Mouse (Mus musculus): ENCODE data around the gene Adgrg6. TPM values are rescaled to one million over a fixed set of nuclear protein-coding genes. Genes with fewer than 3 reads are reported as not detected.

Adgrg6 gene
- 3.4 and 4.1 TPM in 2 replicates for polyA plus RNA-seq (2016; fragmentation: Nextera tagmentation; extraction: Ambion mirVana)

DNA sequence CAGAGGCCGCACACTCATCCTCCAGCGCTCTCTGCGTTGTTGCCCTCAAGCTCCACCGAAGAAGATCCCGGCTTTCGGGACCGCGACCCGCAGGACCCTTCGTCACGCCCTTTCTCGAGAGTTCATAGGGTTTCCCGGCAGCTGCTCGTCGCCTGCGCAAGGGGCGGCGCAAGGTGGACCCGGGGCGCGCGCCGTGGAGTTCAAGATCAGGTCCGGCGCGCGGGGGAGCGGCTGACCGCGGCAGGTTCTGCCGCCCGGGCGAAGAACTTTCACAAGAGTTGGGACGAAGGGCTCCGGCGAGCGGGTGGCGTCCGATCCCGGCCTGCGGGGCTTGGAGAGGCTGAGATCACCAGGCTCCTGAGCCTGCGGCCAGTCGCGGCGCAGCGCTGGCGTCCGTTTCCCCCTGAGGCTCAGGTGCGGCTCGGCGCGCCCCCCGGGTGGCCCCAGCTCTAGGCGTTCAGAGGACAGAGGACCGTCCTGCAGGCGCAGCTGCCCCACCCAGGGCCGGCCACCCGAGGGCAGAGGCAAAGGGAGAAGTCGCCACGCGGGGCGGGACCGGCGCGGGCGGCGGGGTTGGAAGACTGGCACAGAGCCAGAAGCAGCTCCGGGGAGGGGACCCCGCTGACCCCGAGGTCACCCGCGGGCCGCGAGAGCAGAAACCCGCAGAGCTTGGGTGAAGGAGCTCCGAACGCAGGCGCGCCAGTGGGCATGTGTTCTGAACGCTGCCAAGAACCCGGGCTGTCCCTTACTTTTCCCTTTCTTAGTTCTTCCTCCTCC is at the start of gene Adgrg6:
Adgrg6 (minus strand) TSS at position 719 of the 777 bp plus-strand sequence.
- H3K9me3 ChIP-seq, result no peaks in the 10 kb centered on the region
- peak; percentile 49 for ATAC-seq (ENCODE audit: insufficient number of reproducible peaks, insufficient read depth, low FRiP score, low TSS enrichment, low read depth)
- peak within 1 kb of the TSS; percentile 79 for H3K4me3 ChIP-seq (replicated peaks)
- peaks cover 36% of the 10 kb centered on the region for H3K27me3 ChIP-seq
- H3K36me3 ChIP-seq, result no peaks in the 10 kb centered on the region
- no peak within 1 kb of the TSS for H3K27ac ChIP-seq
- no peaks in the 10 kb centered on the region; the same call in 1 of the 2 replicates for H3K4me1 ChIP-seq (replicated peaks)
- under 1% methylated on average over 81 of the region's 81 CpGs for WGBS
- peak within 1 kb of the TSS; percentile 74 for H3K9ac ChIP-seq (replicated peaks)
- peak within 1 kb of the TSS; percentile 100 for H3K4me2 ChIP-seq

DNA sequence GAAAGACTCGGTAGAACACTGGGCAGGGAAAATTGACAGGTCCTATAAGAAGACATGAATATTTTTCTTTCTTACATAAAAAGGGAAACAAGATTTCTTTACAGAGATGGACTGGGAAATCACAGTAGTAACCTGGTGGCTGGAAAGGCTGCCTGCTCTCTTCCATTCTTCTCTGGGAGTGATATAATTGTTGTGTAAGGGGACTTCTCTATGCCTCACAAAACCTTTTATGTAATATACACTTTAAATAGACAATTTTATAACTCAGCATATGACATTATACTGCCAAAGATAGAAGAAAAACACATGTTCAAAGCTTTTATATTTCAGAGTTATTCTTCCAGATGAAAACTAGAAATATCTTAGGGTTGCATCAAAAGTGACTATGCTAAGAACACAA is 46.8 kb upstream of the Adgrg6 start:
- H3K9me3 ChIP-seq, result no peaks in the 10 kb centered on the region
- no peak overlapping the region for H3K27ac ChIP-seq
- no peak overlapping the region for H3K4me2 ChIP-seq
- WGBS, result 91% methylated on average over 1 of the region's 1 CpGs
- H3K9ac ChIP-seq (replicated peaks), result no peak overlapping the region
- H3K36me3 ChIP-seq, result no peaks in the 10 kb centered on the region
- H3K4me3 ChIP-seq (replicated peaks), result no peak overlapping the region
- no peaks in the 10 kb centered on the region for H3K27me3 ChIP-seq
- no peak for ATAC-seq (ENCODE audit: insufficient number of reproducible peaks, insufficient read depth, low FRiP score, low TSS enrichment, low read depth)
- no peaks in the 10 kb centered on the region for H3K4me1 ChIP-seq (replicated peaks)

DNA sequence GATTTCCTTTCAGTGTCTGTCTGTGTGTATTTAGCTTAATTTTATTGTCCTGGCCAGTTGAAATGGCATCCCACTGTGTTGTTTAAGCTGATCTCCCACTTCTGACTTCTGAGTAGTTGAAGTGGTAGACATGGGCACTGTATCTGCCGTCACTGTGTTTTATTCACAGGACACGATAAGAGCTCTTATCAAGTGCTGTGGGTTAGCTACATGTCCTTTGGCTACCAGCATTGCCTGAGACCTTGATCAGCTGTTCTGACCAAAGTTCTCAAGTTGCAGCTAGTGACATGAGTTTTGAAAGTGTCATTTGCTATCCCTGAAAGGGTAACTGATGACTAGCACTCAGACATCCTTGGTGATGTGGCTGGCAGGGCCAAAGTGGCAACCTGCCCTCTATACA is 45.4 kb upstream of the Adgrg6 start:
- Histone ChIP-seq H3K27me3 (no peaks in the 10 kb centered on the region), H3K4me3 (replicated peaks) (no peak overlapping the region), H3K9ac (replicated peaks) (no peak overlapping the region), H3K9me3 (no peaks in the 10 kb centered on the region), H3K27ac (no peak overlapping the region), H3K4me2 (no peak overlapping the region), H3K36me3 (no peaks in the 10 kb centered on the region), H3K4me1 (replicated peaks) (no peaks in the 10 kb centered on the region)
- no peak for ATAC-seq (ENCODE audit: insufficient number of reproducible peaks, insufficient read depth, low FRiP score, low TSS enrichment, low read depth)
- 87% methylated on average over 2 of the region's 2 CpGs for WGBS

DNA sequence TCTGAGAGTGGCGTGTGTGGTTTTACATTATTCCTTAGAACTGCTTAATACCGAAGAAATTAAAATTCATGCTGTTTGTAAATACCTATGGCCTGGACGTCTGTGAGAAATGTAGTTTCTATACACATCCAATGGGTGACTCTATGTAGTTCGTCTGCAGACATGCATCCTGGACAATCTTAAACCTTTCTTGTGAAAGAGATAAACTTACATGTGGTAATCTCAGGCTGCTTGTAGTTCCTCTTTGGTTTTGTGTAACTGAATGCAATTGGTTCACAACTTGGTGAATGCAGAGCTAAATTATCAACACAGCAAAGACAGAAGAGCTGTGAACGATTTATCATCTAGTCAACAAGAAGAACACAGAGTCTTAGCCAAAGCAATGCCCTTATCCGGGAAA is 44.2 kb upstream of the Adgrg6 start:
- H3K4me1 ChIP-seq (replicated peaks), result no peaks in the 10 kb centered on the region
- no peak for ATAC-seq (ENCODE audit: insufficient number of reproducible peaks, insufficient read depth, low FRiP score, low TSS enrichment, low read depth)
- 89% methylated on average over 6 of the region's 6 CpGs for WGBS

DNA sequence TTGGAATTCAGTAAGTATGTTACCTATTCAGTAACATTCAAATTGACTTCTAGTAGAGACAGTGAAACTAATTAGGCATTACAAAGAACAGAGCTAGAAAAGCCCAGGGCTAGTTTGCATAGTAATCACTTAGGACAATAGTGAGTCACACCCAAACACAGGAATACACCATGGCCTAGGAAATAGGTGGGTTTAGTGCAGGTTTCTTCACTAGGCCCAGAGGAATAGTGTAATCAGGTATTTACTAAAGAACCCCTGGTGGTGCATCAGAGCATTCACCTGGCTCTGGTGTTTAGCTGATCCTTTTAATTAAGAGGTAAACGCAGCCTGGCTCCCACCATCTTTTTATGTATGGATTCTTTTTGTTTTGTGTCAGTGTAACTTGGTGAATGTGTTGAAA is 38.0 kb upstream of the Adgrg6 start:
- H3K27ac ChIP-seq, result no peak overlapping the region
- no peaks in the 10 kb centered on the region for H3K4me1 ChIP-seq (replicated peaks)
- H3K9ac ChIP-seq (replicated peaks), result no peak overlapping the region
- H3K9me3 ChIP-seq, result no peaks in the 10 kb centered on the region
- ATAC-seq (ENCODE audit: insufficient number of reproducible peaks, insufficient read depth, low FRiP score, low TSS enrichment, low read depth), result no peak
- 78% methylated on average over 1 of the region's 1 CpGs for WGBS
- no peaks in the 10 kb centered on the region for H3K36me3 ChIP-seq
- no peak overlapping the region for H3K4me2 ChIP-seq
- H3K27me3 ChIP-seq, result no peaks in the 10 kb centered on the region
- H3K4me3 ChIP-seq (replicated peaks), result no peak overlapping the region

More for the DNA sequence above, 44.2 kb upstream of the Adgrg6 start:
- H3K9me3 ChIP-seq, result no peaks in the 10 kb centered on the region
- no peak overlapping the region for H3K4me2 ChIP-seq
- H3K4me3 ChIP-seq (replicated peaks), result no peak overlapping the region
- no peaks in the 10 kb centered on the region for H3K27me3 ChIP-seq
- no peak overlapping the region for H3K27ac ChIP-seq
- H3K36me3 ChIP-seq, result no peaks in the 10 kb centered on the region
- no peak overlapping the region for H3K9ac ChIP-seq (replicated peaks)

DNA sequence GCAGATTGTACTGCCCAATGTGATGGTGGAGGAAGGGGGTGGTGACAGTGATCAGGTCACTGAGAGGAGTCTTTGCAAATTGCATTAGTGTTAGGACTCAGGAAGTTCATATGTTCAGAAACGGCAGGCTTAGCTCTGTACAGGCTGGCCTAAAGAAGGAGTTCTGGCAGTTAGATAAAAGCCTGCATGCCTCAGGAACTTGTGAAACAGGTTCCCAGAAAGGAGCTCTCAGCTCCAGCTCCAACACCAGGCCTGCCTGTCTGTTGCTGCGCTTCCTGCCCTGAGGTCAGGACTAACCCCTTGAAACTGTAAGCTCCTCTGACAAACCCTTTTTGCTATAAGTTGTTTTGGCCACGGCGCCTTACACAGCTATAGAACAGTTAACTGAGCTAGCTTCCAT is 28.8 kb upstream of the Adgrg6 start:
- ATAC-seq (ENCODE audit: insufficient number of reproducible peaks, insufficient read depth, low FRiP score, low TSS enrichment, low read depth), result no peak
- Histone ChIP-seq H3K4me1 (replicated peaks) (no peaks in the 10 kb centered on the region), H3K27me3 (no peaks in the 10 kb centered on the region), H3K9me3 (no peaks in the 10 kb centered on the region), H3K36me3 (no peaks in the 10 kb centered on the region), H3K9ac (replicated peaks) (no peak overlapping the region), H3K4me3 (replicated peaks) (no peak overlapping the region), H3K4me2 (no peak overlapping the region), H3K27ac (no peak overlapping the region)
- 75% methylated on average over 4 of the region's 4 CpGs for WGBS

DNA sequence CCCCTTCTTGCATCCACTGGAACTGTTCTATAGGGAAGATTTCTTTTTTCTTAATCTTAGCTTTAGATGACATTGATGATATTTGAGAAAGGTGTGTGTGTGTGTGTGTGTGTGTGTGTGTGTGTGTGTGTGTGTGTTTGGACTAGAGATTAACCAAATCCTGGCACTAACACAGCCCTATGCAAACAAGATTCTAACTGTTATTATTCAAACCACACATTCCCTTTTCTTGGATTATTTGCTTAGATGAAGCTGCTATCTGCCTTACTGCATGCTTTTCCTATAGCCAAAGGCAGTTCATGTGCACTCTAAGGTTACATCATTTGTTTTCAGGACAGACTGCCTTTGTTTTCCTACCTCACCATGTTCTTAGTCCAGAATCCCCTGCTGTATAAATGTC is 25.7 kb upstream of the Adgrg6 start:
- Histone ChIP-seq H3K4me2 (no peak overlapping the region), H3K4me3 (replicated peaks) (no peak overlapping the region), H3K36me3 (no peaks in the 10 kb centered on the region), H3K27ac (no peak overlapping the region), H3K27me3 (no peaks in the 10 kb centered on the region), H3K4me1 (replicated peaks) (no peaks in the 10 kb centered on the region), H3K9me3 (no peaks in the 10 kb centered on the region), H3K9ac (replicated peaks) (no peak overlapping the region)
- no peak for ATAC-seq (ENCODE audit: insufficient number of reproducible peaks, insufficient read depth, low FRiP score, low TSS enrichment, low read depth)

DNA sequence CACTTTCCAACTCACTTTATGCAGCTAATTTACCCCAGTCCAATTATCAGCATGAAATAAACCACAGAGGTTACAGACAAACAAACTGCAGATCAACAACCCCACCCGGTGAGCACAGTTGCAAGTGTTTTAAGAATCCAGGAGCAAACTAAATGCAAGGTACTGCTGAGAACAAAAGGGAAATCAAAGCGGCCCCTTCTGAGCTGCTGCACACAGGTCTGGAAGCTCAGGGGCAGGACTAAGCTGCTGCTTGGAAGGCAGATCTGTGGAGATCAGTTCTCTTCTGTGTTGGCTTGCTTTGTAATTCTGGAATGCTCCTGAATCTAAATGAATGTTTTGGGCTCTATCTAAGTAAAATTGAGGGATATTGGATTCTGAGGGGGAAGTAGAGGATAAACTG is 25.2 kb upstream of the Adgrg6 start:
- H3K4me1 ChIP-seq (replicated peaks), result no peaks in the 10 kb centered on the region
- WGBS, result 17% methylated on average over 2 of the region's 2 CpGs
- no peaks in the 10 kb centered on the region for H3K9me3 ChIP-seq
- no peaks in the 10 kb centered on the region for H3K27me3 ChIP-seq
- no peak overlapping the region for H3K9ac ChIP-seq (replicated peaks)
- no peak for ATAC-seq (ENCODE audit: insufficient number of reproducible peaks, insufficient read depth, low FRiP score, low TSS enrichment, low read depth)
- H3K4me3 ChIP-seq (replicated peaks), result no peak overlapping the region
- no peak overlapping the region for H3K27ac ChIP-seq
- H3K36me3 ChIP-seq, result no peaks in the 10 kb centered on the region
- no peak overlapping the region for H3K4me2 ChIP-seq

DNA sequence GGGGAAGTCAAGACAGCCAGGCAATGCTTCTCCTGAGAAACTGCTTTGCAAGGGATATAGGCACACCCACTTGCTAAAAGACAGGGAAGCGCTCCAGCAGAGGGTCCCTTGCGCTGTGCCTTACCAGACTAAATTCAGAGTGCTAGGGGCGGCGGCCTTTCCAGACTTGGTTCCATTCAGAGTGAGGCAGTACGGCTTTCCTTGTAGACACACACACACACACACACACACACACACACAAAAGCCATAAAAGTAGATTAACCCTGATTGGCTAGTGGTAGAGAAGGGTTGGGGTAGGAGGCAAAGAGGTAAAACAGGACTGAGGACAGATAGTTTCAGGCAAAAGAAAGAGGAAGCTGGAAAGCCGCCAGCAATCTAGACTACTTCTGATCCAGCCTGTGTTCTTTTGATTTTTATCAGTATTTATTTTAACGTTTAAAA is 672 bp upstream of the Adgrg6 start:
- Histone ChIP-seq H3K4me2 (peak overlapping the region; percentile 100; the same call in 1 of the 2 replicates), H3K9ac (replicated peaks) (no peak overlapping the region), H3K36me3 (no peaks in the 10 kb centered on the region), H3K4me3 (replicated peaks) (no peak overlapping the region), H3K4me1 (replicated peaks) (no peaks in the 10 kb centered on the region; the same call in 1 of the 2 replicates), H3K27ac (no peak overlapping the region), H3K9me3 (no peaks in the 10 kb centered on the region), H3K27me3 (peaks cover 36% of the 10 kb centered on the region)
- WGBS, result 31% methylated on average over 7 of the region's 7 CpGs
- no peak for ATAC-seq (ENCODE audit: insufficient number of reproducible peaks, insufficient read depth, low FRiP score, low TSS enrichment, low read depth)

DNA sequence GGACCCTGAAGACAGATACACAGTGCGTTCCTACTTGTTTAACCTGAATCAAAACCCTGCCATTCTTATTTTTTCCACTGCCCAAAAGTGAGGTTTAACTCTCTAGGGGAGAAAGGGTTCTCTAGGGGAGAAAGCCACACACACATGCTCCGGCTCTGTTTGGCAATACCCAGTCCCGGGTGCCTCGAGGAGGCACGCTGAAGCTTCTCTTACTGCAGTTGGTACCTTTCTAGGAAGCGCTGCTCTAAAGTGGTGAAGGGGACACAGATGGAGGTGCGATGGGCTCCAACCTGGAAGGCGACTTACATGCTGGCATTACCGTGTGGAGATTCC is 885 bp downstream of the Adgrg6 start:
- no peaks in the 10 kb centered on the region for H3K36me3 ChIP-seq
- peak overlapping the region; percentile 100 for H3K4me2 ChIP-seq
- no peaks in the 10 kb centered on the region for H3K9me3 ChIP-seq
- 10% methylated on average over 9 of the region's 9 CpGs for WGBS
- peak overlapping the region; percentile 79 for H3K4me3 ChIP-seq (replicated peaks)
- peaks cover 36% of the 10 kb centered on the region for H3K27me3 ChIP-seq
- no peaks in the 10 kb centered on the region; the same call in 1 of the 2 replicates for H3K4me1 ChIP-seq (replicated peaks)
- no peak overlapping the region for H3K27ac ChIP-seq
- ATAC-seq (ENCODE audit: insufficient number of reproducible peaks, insufficient read depth, low FRiP score, low TSS enrichment, low read depth), result no peak
- peak overlapping the region; percentile 74 for H3K9ac ChIP-seq (replicated peaks)

DNA sequence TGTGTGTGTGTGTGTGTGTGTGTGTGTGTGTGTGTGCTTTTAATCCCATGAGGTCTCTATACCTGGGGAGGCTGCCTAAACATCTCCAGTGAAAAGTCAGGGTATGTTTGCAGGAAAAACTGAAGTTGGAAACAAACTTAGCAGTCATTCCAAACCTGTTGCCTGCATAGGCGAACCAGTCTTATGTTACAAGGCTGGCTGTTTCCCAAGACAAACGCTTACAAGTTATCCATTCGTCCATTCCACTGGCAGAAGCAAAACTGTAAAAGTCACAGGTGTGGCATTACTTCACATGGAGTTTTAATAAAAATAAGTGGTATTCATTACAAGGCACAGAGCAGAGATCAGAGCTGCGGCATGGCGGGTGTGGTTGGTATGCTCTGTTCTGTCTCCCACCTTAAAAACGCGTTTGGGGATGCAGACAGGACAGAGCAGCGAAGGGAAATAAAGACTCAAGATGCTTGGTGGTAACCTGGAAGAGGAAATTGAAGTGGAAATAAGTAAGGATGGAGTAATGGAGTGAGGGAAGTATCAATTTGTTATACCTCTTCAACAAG is 1.9 kb downstream of the Adgrg6 start:
- Histone ChIP-seq H3K9ac (replicated peaks) (no peak overlapping the region), H3K27ac (no peak overlapping the region), H3K36me3 (no peaks in the 10 kb centered on the region), H3K4me2 (peak overlapping the region; percentile 100), H3K4me1 (replicated peaks) (no peaks in the 10 kb centered on the region; the same call in 1 of the 2 replicates), H3K9me3 (no peaks in the 10 kb centered on the region), H3K27me3 (peaks cover 36% of the 10 kb centered on the region), H3K4me3 (replicated peaks) (no peak overlapping the region)
- no peak for ATAC-seq (ENCODE audit: insufficient number of reproducible peaks, insufficient read depth, low FRiP score, low TSS enrichment, low read depth)
- 50% methylated on average over 8 of the region's 8 CpGs for WGBS

DNA sequence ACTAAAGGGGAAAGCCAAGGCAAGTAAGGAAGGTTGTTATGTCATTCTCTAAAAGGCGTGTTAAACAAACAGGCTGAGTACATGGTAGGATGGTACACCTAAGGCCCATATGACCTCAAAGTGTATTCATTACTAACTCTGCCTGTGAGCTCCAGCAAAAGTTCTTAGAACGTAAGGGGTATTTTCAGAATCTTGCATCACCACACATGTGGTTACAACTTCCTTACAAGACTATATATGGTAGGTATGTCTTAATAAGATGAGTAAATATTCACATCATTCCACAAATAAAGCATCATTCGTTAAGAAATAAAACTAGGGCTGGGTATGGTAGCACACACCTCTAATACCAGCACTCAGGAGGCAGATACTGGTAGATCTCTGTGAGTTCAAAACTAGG is 8.4 kb downstream of the Adgrg6 start:
- Histone ChIP-seq H3K9me3 (no peaks in the 10 kb centered on the region), H3K36me3 (no peaks in the 10 kb centered on the region), H3K4me1 (replicated peaks) (no peaks in the 10 kb centered on the region), H3K4me3 (replicated peaks) (no peak overlapping the region), H3K27me3 (no peaks in the 10 kb centered on the region), H3K9ac (replicated peaks) (no peak overlapping the region), H3K4me2 (no peak overlapping the region), H3K27ac (no peak overlapping the region)
- WGBS, result 84% methylated on average over 3 of the region's 3 CpGs
- no peak for ATAC-seq (ENCODE audit: insufficient number of reproducible peaks, insufficient read depth, low FRiP score, low TSS enrichment, low read depth)

All from limb, embryonic 12.5 days (tissue).